Mouse (Mus musculus) ES-Bruce4 (cell line): ENCODE results near the gene Rtn1.

Experiments
- CTCF ChIP-seq: IDR thresholded peaks from one replicate; pipeline ENCODE4 v1.8.1; 2011; ENCODE audit warnings: low read depth, low read length
- EP300 ChIP-seq: IDR thresholded peaks from 2 replicates; pipeline ENCODE4 v1.6.1; 2011; ENCODE audit warnings: low read depth, low read length; ENCODE audit not compliant: insufficient read depth
- POLR2A ChIP-seq: IDR thresholded peaks from one replicate; pipeline ENCODE4 v1.8.1; 2011; ENCODE audit warnings: low read length; ENCODE audit not compliant: insufficient read depth

DNA sequence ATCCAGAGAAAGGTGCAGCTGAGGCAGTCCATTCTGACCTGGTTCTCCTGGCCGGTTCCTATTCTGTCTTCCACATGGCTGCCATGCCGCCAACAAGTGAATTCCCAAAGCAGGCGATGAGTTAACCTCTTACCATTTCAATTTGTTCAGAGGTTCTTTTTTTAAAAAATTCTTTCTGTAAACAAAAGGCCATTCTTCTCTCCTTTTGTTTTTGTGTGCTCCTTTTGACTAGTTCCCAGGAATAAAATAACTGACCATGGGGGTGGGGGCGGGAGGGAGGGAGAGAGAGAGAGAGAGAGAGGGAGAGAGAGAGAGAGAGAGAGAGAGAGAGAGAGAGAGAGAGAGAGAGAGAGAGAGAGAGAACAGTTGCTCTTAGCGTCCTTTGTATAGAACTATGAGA, 3.8 kb downstream of the Rtn1 start:
- TF ChIP-seq CTCF (no peak), POLR2A (no peak), EP300 (no peak)
